In genomic region chr3:32610560-32610959, GRCm38 (mm10) we compare ENCODE assay signal across 7 mouse cellular contexts. TPM values are rescaled to one million over a fixed set of nuclear protein-coding genes. Genes with fewer than 3 reads are reported as not detected.
DNase-seq lines count a peak whose midpoint lies in the region; ATAC-seq and TF ChIP-seq lines count a peak whose summit lies in the region.

No protein-coding gene starts in this region.

- no peaks in the 10 kb centered on the region for H3K36me3 ChIP-seq in hindbrain, postnatal 0 days (ENCODE audit: insufficient read depth, low read length)

- ATAC-seq in hindbrain, postnatal 0 days = peak; percentile 78

- no peak overlapping the region for H3K9ac ChIP-seq in hindbrain, postnatal 0 days (replicated peaks; ENCODE audit: low read length)

- TF ChIP-seq CTCF in hindbrain, postnatal 0 days (IDR thresholded peaks at IDR 0.05; ENCODE audit: low read depth) = peak; percentile 81

- no peak overlapping the region for H3K4me2 ChIP-seq in hindbrain, postnatal 0 days (ENCODE audit: low read depth, low read length)

- no peaks in the 10 kb centered on the region for H3K27me3 ChIP-seq in hindbrain, postnatal 0 days (ENCODE audit: insufficient read depth, low read length)

- H3K4me1 ChIP-seq in hindbrain, postnatal 0 days (ENCODE audit: insufficient read depth, low read length) = peaks cover 4% of the 10 kb centered on the region; the same call in 1 of the 2 replicates

- H3K9me3 ChIP-seq in hindbrain, postnatal 0 days (ENCODE audit: low read length) = no peaks in the 10 kb centered on the region

- no peak overlapping the region for H3K27ac ChIP-seq in hindbrain, postnatal 0 days

- no peak overlapping the region for H3K4me3 ChIP-seq in hindbrain, postnatal 0 days (ENCODE audit: low read length)

- peak; percentile 18 for DNase-seq in T-cell, adult 2 months (ENCODE audit: low spot score)
- DNase-seq in cerebellum, adult 8-10 months = peak; percentile 14
- peak; percentile 34 to 85 for DNase-seq in frontal cortex, adult 2 months (ENCODE audit: extremely low spot score in 1 of 2, low spot score in 1 of 2)
- DNase-seq in hindbrain, postnatal 0 days (ENCODE audit: low spot score) = peak; percentile 84
- DNase-seq in layer of hippocampus, postnatal 36 days = peak; percentile 64 to 66
- peak; percentile 27 for DNase-seq in mesoderm, embryonic 11.5 days (ENCODE audit: low read depth, low spot score)
- peak; percentile 44 for DNase-seq in right cerebral cortex, postnatal 4 days

- 28% methylated on average over 7 of the region's 7 CpGs for WGBS in hindbrain, postnatal 0 days

RNA-seq across cellular contexts. Expression of gene Gnb4, which starts 5.8 kb away (rescaled TPM):
- 43.8 and 50.5 TPM in 2 replicates for polyA plus RNA-seq in frontal cortex, adult 2 months (2012; rRNA removed)
- total RNA-seq in hindbrain, postnatal 0 days (2014; rRNA removed) = 124 and 138 TPM in 2 replicates
- 123 and 124 TPM in 2 replicates for polyA plus RNA-seq in hindbrain, postnatal 0 days (2015; fragmentation: Nextera tagmentation; extraction: Ambion mirVana)
- total RNA-seq in layer of hippocampus, postnatal 36 days (2021) = 10 to 100 TPM; 19.2 to 20.4 TPM

Comparison
In these comparisons a context has a peak if more than half of its experiments do, and no peak if none do; other contexts are left out.
1. DNase-seq: peak in every context shown above with its lines; median percentile 84 in hindbrain, postnatal 0 days; 65 in layer of hippocampus, postnatal 36 days; 60 in frontal cortex, adult 2 months; 44 in right cerebral cortex, postnatal 4 days; 27 in mesoderm, embryonic 11.5 days; 18 in T-cell, adult 2 months; 14 in cerebellum, adult 8-10 months.